Comparison of ENCODE assay signal across 27 mouse cellular contexts in the genomic region with DNA sequence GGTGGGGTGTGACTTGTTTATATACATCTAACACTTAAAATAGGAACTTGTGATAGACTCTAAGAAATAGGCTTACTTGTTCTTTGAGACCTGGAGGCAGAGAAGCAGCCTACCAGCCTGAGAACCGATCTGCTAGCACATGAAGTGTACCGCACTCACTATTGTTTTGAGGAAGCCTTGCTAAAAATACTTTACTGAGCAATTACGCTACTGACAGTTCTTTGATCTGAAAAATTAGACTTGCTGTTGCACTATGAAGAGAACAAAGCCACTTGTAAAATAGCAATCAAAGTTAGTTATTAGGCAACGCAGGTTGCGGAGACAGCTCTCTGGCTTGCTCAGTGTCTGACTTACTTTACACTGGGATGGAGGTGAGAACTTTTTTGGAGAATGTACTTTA. TPM values are rescaled to one million over a fixed set of nuclear protein-coding genes. Genes with fewer than 3 reads are reported as not detected.
DNase-seq lines count a peak whose midpoint lies in the region; ATAC-seq and TF ChIP-seq lines count a peak whose summit lies in the region.
"Had no signal": no experiment of that assay in that cellular context is flagged by ENCODE, and none has a peak within 500 bp of the region (broad histone marks: within the 10 kb centered on the region; RNA-seq: fewer than 3 reads in every experiment).

No protein-coding gene starts in this region.

- TF ChIP-seq POLR2A in small intestine, adult 2 months (IDR thresholded peaks at IDR 0.05; ENCODE audit: low read depth, low read length): no peak

- H3K27ac ChIP-seq in forebrain, postnatal 0 days (ENCODE audit: low read depth, low read length): no peak overlapping the region; the same call in 1 of the 2 replicates
- no peak overlapping the region for H3K27ac ChIP-seq in forebrain, embryonic 14.5 days (ENCODE audit: low read depth, low read length)
- peak overlapping the region; percentile 96 for H3K27ac ChIP-seq in small intestine, adult 2 months (ENCODE audit: insufficient read depth, low read depth, low read length)
- H3K27ac ChIP-seq in liver, embryonic 12.5 days: no peak overlapping the region
- H3K27ac ChIP-seq: gastrocnemius, adult 2 months; heart, adult 2 months; heart, embryonic 13.5 days; hindbrain, embryonic 14.5 days; limb, embryonic 13.5 days; liver, embryonic 13.5 days; neural tube, embryonic 12.5 days had no signal

- H3K9me3 ChIP-seq in forebrain, postnatal 0 days (ENCODE audit: low read length): no peaks in the 10 kb centered on the region
- no peaks in the 10 kb centered on the region for H3K9me3 ChIP-seq in forebrain, embryonic 14.5 days (replicated peaks; ENCODE audit: control insufficient read depth, low read length)
- no peaks in the 10 kb centered on the region for H3K9me3 ChIP-seq in liver, embryonic 12.5 days (replicated peaks)
- H3K9me3 ChIP-seq: heart, embryonic 13.5 days; limb, embryonic 13.5 days; liver, embryonic 13.5 days; neural tube, embryonic 12.5 days had no signal

- 64% methylated on average over 5 of the region's 5 CpGs for whole genome bisulfite sequencing in forebrain, postnatal 0 days
- 81% methylated on average over 5 of the region's 5 CpGs for WGBS in forebrain, embryonic 14.5 days
- WGBS in small intestine, adult 2 months: 79% methylated on average over 5 of the region's 5 CpGs
- WGBS in liver, embryonic 12.5 days (ENCODE audit: insufficient replicate concordance): 84% methylated on average over 5 of the region's 5 CpGs

- H3K9ac ChIP-seq in forebrain, postnatal 0 days: no peak overlapping the region
- H3K9ac ChIP-seq in forebrain, embryonic 14.5 days (ENCODE audit: low read length): no peak overlapping the region
- H3K9ac ChIP-seq in liver, embryonic 12.5 days: no peak overlapping the region
- H3K9ac ChIP-seq: heart, embryonic 13.5 days; hindbrain, embryonic 14.5 days; limb, embryonic 13.5 days; liver, embryonic 13.5 days; neural tube, embryonic 12.5 days had no signal

- H3K4me3 ChIP-seq in forebrain, postnatal 0 days (ENCODE audit: low read depth, low read length): no peak overlapping the region
- H3K4me3 ChIP-seq in forebrain, embryonic 14.5 days (ENCODE audit: low read depth, low read length): no peak overlapping the region
- no peak overlapping the region for H3K4me3 ChIP-seq in small intestine, adult 2 months (ENCODE audit: low read depth, low read length)
- no peak overlapping the region for H3K4me3 ChIP-seq in liver, embryonic 12.5 days
- H3K4me3 ChIP-seq: gastrocnemius, adult 2 months; heart, adult 2 months; heart, embryonic 13.5 days; limb, embryonic 13.5 days; liver, embryonic 13.5 days; neural tube, embryonic 12.5 days had no signal

- no peaks in the 10 kb centered on the region for H3K36me3 ChIP-seq in forebrain, postnatal 0 days (ENCODE audit: insufficient read depth)
- no peaks in the 10 kb centered on the region for H3K36me3 ChIP-seq in forebrain, embryonic 14.5 days (ENCODE audit: control insufficient read depth, insufficient read depth, low read length)
- no peaks in the 10 kb centered on the region; the same call in 1 of the 2 replicates for H3K36me3 ChIP-seq in small intestine, adult 2 months (ENCODE audit: control insufficient read depth, insufficient read depth, low read length)
- H3K36me3 ChIP-seq in liver, embryonic 12.5 days: no peaks in the 10 kb centered on the region
- H3K36me3 ChIP-seq: G1E; heart, embryonic 13.5 days; limb, embryonic 13.5 days; liver, embryonic 13.5 days; neural tube, embryonic 12.5 days had no signal

- H3K4me2 ChIP-seq in forebrain, postnatal 0 days (ENCODE audit: low read depth): no peak overlapping the region
- no peak overlapping the region for H3K4me2 ChIP-seq in forebrain, embryonic 14.5 days (ENCODE audit: low read length)
- no peak overlapping the region for H3K4me2 ChIP-seq in liver, embryonic 12.5 days
- H3K4me2 ChIP-seq: heart, embryonic 13.5 days; hindbrain, embryonic 14.5 days; limb, embryonic 13.5 days; liver, embryonic 13.5 days; midbrain, embryonic 11.5 days; neural tube, embryonic 12.5 days had no signal

- H3K27me3 ChIP-seq in forebrain, postnatal 0 days (ENCODE audit: insufficient read depth, low read length): no peaks in the 10 kb centered on the region
- H3K27me3 ChIP-seq in forebrain, embryonic 14.5 days (replicated peaks; ENCODE audit: control insufficient read depth, insufficient read depth, low read length): no peaks in the 10 kb centered on the region
- no peaks in the 10 kb centered on the region for H3K27me3 ChIP-seq in small intestine, adult 2 months (ENCODE audit: control insufficient read depth, insufficient read depth, low read length)
- H3K27me3 ChIP-seq in liver, embryonic 12.5 days (replicated peaks): peaks cover 44% of the 10 kb centered on the region
- H3K27me3 ChIP-seq: heart, embryonic 13.5 days; limb, embryonic 13.5 days; neural tube, embryonic 12.5 days had no signal

- no peak for TF ChIP-seq CTCF in forebrain, postnatal 0 days (IDR thresholded peaks at IDR 0.05; ENCODE audit: low read depth)
- no peak for TF ChIP-seq CTCF in small intestine, adult 2 months (IDR thresholded peaks at IDR 0.05; ENCODE audit: extremely low read depth, insufficient read length, insufficient replicate concordance, low read depth, low read length)

- peak; percentile 87; the same call in 1 of the 2 replicates for ATAC-seq in forebrain, postnatal 0 days
- ATAC-seq in forebrain, embryonic 14.5 days: no peak
- ATAC-seq in liver, embryonic 12.5 days: no peak
- ATAC-seq: midbrain, embryonic 16.5 days had no signal

- H3K4me1 ChIP-seq in forebrain, postnatal 0 days (ENCODE audit: insufficient read depth): no peaks in the 10 kb centered on the region
- H3K4me1 ChIP-seq in forebrain, embryonic 14.5 days (ENCODE audit: control insufficient read depth, insufficient read depth, low read length): no peaks in the 10 kb centered on the region
- H3K4me1 ChIP-seq in small intestine, adult 2 months (ENCODE audit: control insufficient read depth, insufficient read depth, insufficient read length, low read length): peaks cover 17% of the 10 kb centered on the region
- no peaks in the 10 kb centered on the region for H3K4me1 ChIP-seq in liver, embryonic 12.5 days
- H3K4me1 ChIP-seq: heart, embryonic 13.5 days; limb, embryonic 13.5 days; liver, embryonic 13.5 days; neural tube, embryonic 12.5 days had no signal

- DNase-seq in forebrain, postnatal 0 days: peak; percentile 24
- DNase-seq in forebrain, embryonic 14.5 days (ENCODE audit: low spot score): no peak
- peak; percentile 11 for DNase-seq in CD4-positive helper T cell, adult 2 months (ENCODE audit: low read depth, low spot score)
- DNase-seq in brain, adult 2 months (ENCODE audit: low read depth, low spot score): peak; percentile 66
- DNase-seq in adipocyte (ENCODE audit: low spot score): no peak
- DNase-seq: adrenal gland, postnatal 10 days; cerebellum, adult 8-10 months; cerebellum, postnatal 25 days; gastrocnemius, adult 2 months; heart, adult 2 months; heart, postnatal 10 days; kidney, adult 18-20 months; kidney, postnatal 36 days; liver, embryonic 13.5 days; lung, adult 2 months; right cerebral cortex, adult 18-20 months; thymus, adult 2 months; thymus, postnatal 4 days had no signal

RNA-seq across cellular contexts. Expression of a gene that starts 37.1 kb away (rescaled TPM):
- 60.9 and 82.5 TPM in 2 replicates for total RNA-seq in forebrain, postnatal 0 days (2014; rRNA removed)
- polyA plus RNA-seq in forebrain, postnatal 0 days (2015; fragmentation: Nextera tagmentation; extraction: Ambion mirVana): 24.5 and 30.5 TPM in 2 replicates
- polyA plus RNA-seq in forebrain, embryonic 14.5 days (2014; fragmentation: Nextera tagmentation; extraction: Ambion mirVana): 25.7 and 32.2 TPM in 2 replicates
- 2.4 and 4.7 TPM in 2 replicates for polyA plus RNA-seq in small intestine, adult 2 months (2012; rRNA removed)
- polyA plus RNA-seq in liver, embryonic 12.5 days (2016; fragmentation: Nextera tagmentation; extraction: Ambion mirVana): 3.3 and 3.8 TPM in 2 replicates
- polyA plus RNA-seq: G1E had no signal

Comparison
In these comparisons a context has a peak if more than half of its experiments do, and no peak if none do; other contexts are left out.
1. DNase-seq: peak in forebrain, postnatal 0 days (single experiment), CD4-positive helper T cell, adult 2 months (single experiment) and brain, adult 2 months (single experiment); none in forebrain, embryonic 14.5 days (single experiment) and adipocyte (single experiment).